Mouse (Mus musculus) heart, postnatal 0 days (tissue): Measurements from ENCODE around the gene Syt5. TPM values are rescaled to one million over a fixed set of nuclear protein-coding genes. Genes with fewer than 3 reads are reported as not detected.
"Not testable (repeated sequence)": the region's sequence is repeated elsewhere in the genome, so short reads cannot be mapped to it uniquely, and the experiment has no call there.

Experiments used
- ATAC-seq: fragments of 200-750 bp; cut with Nextera tagmentation; 2 replicates; pipeline ENCODE4 v1.8.0; 2017; ENCODE audit warnings: low read depth, moderate number of reproducible peaks, moderate library complexity; ENCODE audit not compliant: insufficient read depth
- DNase-seq: peaks from one replicate; pipeline ENCODE4 v3.0.0-alpha.2; 2016; ENCODE audit warnings: low spot score
- H3K27ac ChIP-seq: fragments of 300-500 bp; sonication (generic); 2 replicates; pipeline ENCODE4 v1.5.1; 2014; ENCODE audit warnings: low read depth, mild to moderate bottlenecking
- H3K27me3 ChIP-seq: fragments of 300-500 bp; sonication (generic); 2 replicates; pipeline ENCODE4 v1.6.1; 2014; ENCODE audit warnings: low read length, mixed read lengths; ENCODE audit not compliant: control insufficient read depth, insufficient read depth
- H3K36me3 ChIP-seq: fragments of 300-500 bp; sonication (generic); replicated peaks from 2 replicates; pipeline ENCODE4 v1.6.1; 2014; ENCODE audit warnings: low read length, mixed read lengths; ENCODE audit not compliant: control insufficient read depth, insufficient read depth
- H3K4me1 ChIP-seq: fragments of 300-500 bp; sonication (generic); 2 replicates; pipeline ENCODE4 v1.6.1; 2014; ENCODE audit warnings: antibody characterized with exemption; ENCODE audit not compliant: control insufficient read depth, insufficient read depth
- H3K4me2 ChIP-seq: fragments of 300-500 bp; sonication (generic); 2 replicates; pipeline ENCODE4 v1.6.1; 2014; ENCODE audit warnings: low read depth, mild to moderate bottlenecking, low read length, moderate library complexity
- H3K4me3 ChIP-seq: fragments of 300-500 bp; sonication (generic); 2 replicates; pipeline ENCODE4 v1.5.1; 2014; ENCODE audit warnings: low read depth, low read length
- H3K9ac ChIP-seq: fragments of 300-500 bp; sonication (generic); replicated peaks from 2 replicates; pipeline ENCODE4 v1.6.1; 2014; ENCODE audit warnings: low read depth, low read length, mixed read lengths
- H3K9me3 ChIP-seq: fragments of 300-500 bp; sonication (generic); replicated peaks from 2 replicates; pipeline ENCODE4 v1.6.1; 2016; ENCODE audit warnings: low read length; ENCODE audit not compliant: control insufficient read depth
- CTCF ChIP-seq: IDR thresholded peaks from 2 replicates; pipeline ENCODE4 v1.5.1; 2016; ENCODE audit warnings: antibody characterized with exemption, control low read depth, low read depth
- EP300 ChIP-seq: IDR thresholded peaks from 2 replicates; pipeline ENCODE4 v1.6.1; 2016; ENCODE audit warnings: antibody characterized with exemption, low read depth
- WGBS: fragments of 180-500 bp; shearing (Covaris S2); extraction: QIAGEN DNeasy Blood & Tissue Kit; methylation state at CpG from one replicate; pipeline ENCODE4 v1.1.7; 2014; 5-methylcytosine and 5-hydroxymethylcytosine counted together
- polyA plus RNA-seq: library from polyadenylated mRNA; unstranded; fragments of >200 nt; fragmentation: Nextera tagmentation; extraction: Ambion mirVana; gene quantifications from 2 replicates; pipeline ENCODE4 v1.2.1, GENCODE M21; 2015
- total RNA-seq: library from RNA; depleted of rRNA; stranded (reverse); fragments of >200 nt; gene quantifications from 2 replicates; pipeline ENCODE4 v1.2.3, GENCODE M21; 2014; ENCODE audit warnings: low replicate concordance

The Syt5 gene
- total and polyA plus RNA-seq, 2 experiments from 2014 or later: 0.70 to 1.4 TPM

DNA sequence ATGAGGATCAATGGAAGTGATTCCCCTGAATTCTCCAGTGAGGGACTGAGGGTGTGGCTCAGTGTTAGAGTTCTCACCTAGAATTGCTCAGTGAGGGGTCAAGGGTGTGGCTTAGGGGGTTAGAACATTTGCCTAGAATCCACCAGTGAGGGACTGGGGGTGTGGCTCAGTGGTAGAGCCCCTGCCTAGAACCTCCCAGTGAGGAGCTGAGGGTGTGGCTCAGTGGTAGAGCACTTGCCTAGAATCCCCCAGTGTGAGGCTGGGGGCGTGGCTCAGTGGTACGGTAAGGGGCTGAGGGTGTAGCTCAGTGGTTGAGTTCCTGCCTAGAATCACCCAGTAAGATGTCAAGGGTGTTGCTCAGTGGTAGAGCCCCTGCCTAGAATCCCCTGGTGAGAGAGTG, 8.3 kb downstream of the Syt5 start:
- Histone ChIP-seq H3K4me1 (no peaks in the 10 kb centered on the region), H3K36me3 (no peaks in the 10 kb centered on the region), H3K4me3 (no peak overlapping the region), H3K4me2 (no peak overlapping the region), H3K9me3 (no peaks in the 10 kb centered on the region), H3K27ac (no peak overlapping the region), H3K27me3 (0 out of 2 replicates have a peak, but pooled peaks cover 3% of the 10 kb centered on the region), H3K9ac (no peak overlapping the region)
- ATAC-seq (no peak), DNase-seq (no peak)
- WGBS: 68% methylated on average over 2 of the region's 2 CpGs
- no peak for TF ChIP-seq CTCF
- no peak for TF ChIP-seq EP300

DNA sequence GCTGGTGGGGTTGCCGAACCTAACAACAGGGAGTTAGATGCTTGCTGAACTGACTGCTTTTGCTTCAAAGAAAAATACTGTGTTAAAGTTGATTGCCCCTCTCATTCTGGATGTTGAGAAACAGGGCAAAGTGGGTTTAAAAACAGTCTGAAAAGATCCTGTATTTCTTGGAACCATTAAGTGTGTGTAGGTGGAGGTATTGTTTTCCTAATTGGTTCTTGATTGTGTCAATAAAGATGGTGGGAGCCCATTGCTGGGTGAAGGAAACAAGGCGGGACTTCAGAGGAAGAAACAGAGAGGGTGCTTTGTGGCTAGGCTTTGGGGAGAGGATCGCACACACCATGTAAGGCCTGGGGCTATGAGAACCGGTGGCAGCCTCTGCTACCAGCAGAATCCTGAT, 10.2 kb downstream of the Syt5 start:
- Histone ChIP-seq H3K4me3 (no peak overlapping the region), H3K36me3 (no peaks in the 10 kb centered on the region), H3K4me2 (no peak overlapping the region), H3K27me3 (0 out of 2 replicates have a peak, but pooled peaks cover 3% of the 10 kb centered on the region), H3K9ac (no peak overlapping the region), H3K9me3 (no peaks in the 10 kb centered on the region), H3K27ac (no peak overlapping the region), H3K4me1 (no peaks in the 10 kb centered on the region)
- ATAC-seq (no peak), DNase-seq (no peak)
- TF ChIP-seq CTCF (no peak), EP300 (no peak)
- WGBS: 50% methylated on average over 4 of the region's 4 CpGs

DNA sequence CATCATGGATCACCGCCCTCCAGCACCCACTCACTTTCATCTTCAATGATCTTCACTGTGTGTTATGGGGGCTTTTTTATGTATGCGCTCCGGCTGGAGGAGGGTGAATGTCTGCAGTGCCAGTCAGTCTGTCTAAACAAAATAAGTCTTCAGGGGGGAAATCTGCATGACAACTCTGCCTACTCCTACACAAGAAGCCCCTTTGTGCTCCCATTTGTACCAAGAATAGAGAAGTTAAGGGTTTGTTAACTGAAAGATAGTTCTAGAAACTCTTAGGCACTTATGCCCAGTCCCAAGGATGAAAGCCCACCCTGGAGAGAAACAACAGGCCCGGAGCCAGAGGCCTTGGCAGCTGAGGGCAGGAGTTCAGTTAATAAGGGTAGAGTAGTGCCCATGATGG, 11.0 kb downstream of the Syt5 start:
- Histone ChIP-seq H3K27ac (no peak overlapping the region), H3K4me1 (no peaks in the 10 kb centered on the region), H3K4me3 (no peak overlapping the region), H3K9ac (no peak overlapping the region), H3K36me3 (no peaks in the 10 kb centered on the region), H3K27me3 (0 out of 2 replicates have a peak, but pooled peaks cover 3% of the 10 kb centered on the region), H3K9me3 (no peaks in the 10 kb centered on the region), H3K4me2 (no peak overlapping the region)
- DNase-seq (no peak), ATAC-seq (no peak)
- WGBS: 86% methylated on average over 4 of the region's 4 CpGs
- TF ChIP-seq EP300 (no peak), CTCF (no peak)

DNA sequence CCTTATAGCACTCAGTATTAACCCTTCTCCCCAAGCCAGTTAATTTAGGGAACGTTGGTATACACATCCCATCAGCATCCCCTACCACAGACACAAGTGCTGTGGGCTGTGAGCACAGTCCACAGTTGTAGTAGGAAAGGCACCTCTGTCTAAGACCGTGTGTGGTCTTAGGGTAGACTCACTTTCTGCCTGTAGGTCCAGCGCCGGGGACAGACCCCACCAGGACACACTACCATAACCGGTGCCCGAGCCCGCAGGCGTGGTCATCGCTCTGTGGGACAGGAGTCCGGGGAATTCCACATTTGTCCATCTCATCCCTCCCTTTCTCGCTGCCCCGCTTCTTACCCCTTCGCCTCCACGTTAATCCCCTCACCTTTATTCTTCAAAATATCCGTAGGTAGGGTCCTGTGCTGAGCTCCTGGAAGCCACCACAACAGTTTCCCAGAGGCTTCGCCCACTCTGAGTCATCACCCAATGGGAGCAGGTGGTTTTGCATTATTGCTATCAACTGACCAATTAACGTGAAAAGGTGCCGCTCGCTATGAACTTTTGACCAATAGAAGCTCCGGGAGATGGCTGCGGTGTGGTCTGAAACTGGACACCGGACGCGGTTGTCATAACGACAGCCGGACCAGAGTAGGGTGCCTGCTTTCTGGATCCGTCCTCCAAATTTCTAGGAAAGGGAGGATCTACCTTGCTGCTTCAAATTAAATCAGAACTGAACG, 15.2 kb downstream of the Syt5 start, which contains the start of gene Dnaaf3:
Dnaaf3 (minus strand) TSS at position 449 of the 725 bp plus-strand sequence.
- TF ChIP-seq EP300 (no peak), CTCF (no peak)
- Histone ChIP-seq H3K36me3 (no peaks in the 10 kb centered on the region), H3K9me3 (no peaks in the 10 kb centered on the region), H3K4me2 (peak within 1 kb of the TSS; percentile 61), H3K27me3 (0 out of 2 replicates have a peak, but pooled peaks cover 3% of the 10 kb centered on the region), H3K9ac (no peak within 1 kb of the TSS), H3K27ac (no peak within 1 kb of the TSS), H3K4me1 (no peaks in the 10 kb centered on the region), H3K4me3 (peak within 1 kb of the TSS; percentile 36)
- ATAC-seq: peak; percentile 94
- WGBS: 4% methylated on average over 28 of the region's 28 CpGs
- DNase-seq: peak; percentile 86

DNA sequence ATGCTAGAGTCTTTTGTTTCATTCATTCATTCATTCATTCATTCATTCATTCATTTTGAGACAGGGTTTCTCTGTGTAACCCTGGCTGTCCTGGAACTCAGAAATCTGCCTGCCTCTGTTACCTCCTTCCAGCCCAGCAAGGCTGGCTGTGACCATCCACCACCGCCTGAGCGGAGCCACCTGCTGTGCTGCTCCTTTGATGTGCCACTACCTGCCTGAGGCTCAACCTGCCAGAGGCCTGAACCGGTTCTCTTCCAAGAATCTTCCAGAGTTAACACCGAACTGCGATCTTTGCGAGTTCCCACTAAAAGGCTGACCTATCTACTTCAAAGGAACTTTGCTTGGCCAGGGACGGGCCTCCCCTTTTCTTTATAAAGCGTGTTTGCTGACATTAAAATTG, 17.2 kb downstream of the Syt5 start:
- H3K27me3 ChIP-seq, H3K27ac ChIP-seq, H3K4me3 ChIP-seq, H3K4me2 ChIP-seq, H3K4me1 ChIP-seq, H3K9ac ChIP-seq, ATAC-seq, DNase-seq, H3K36me3 ChIP-seq, H3K9me3 ChIP-seq: not testable (repeated sequence)
- WGBS: 44% methylated on average over 7 of the region's 8 CpGs

DNA sequence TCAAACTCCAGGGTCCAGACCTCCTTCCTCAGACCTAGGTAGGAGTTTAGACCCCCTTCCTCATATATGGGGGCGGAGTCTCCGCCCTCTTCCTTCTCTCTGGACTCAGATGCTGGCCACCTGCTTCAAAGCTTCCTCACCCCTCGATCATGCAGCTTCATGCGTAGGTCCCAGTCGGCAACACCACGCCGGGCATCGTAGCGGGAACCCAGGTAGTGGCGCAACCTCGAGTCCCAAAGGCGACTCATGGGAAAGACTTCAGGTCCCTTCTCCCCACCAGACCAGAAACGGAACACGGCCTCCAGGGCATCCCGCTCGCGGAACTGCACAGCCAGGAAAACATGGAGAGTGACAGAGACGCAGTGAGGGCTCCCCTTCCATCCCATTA, 20.0 kb downstream of the Syt5 start:
- H3K27me3 ChIP-seq: 0 out of 2 replicates have a peak, but pooled peaks cover 4% of the 10 kb centered on the region
- DNase-seq (no peak), ATAC-seq (no peak)
- H3K36me3 ChIP-seq: no peaks in the 10 kb centered on the region
- H3K4me3 ChIP-seq: no peak overlapping the region
- H3K9me3 ChIP-seq: no peaks in the 10 kb centered on the region
- no peak overlapping the region for H3K27ac ChIP-seq
- peak overlapping the region; percentile 60; the same call in 1 of the 2 replicates for H3K4me2 ChIP-seq
- H3K9ac ChIP-seq: no peak overlapping the region
- no peak for TF ChIP-seq CTCF
- no peak for TF ChIP-seq EP300
- 53% methylated on average over 18 of the region's 18 CpGs for WGBS
- peaks cover 8% of the 10 kb centered on the region for H3K4me1 ChIP-seq
